Mouse (Mus musculus): ENCODE measurements around the gene Anapc15.

Gene Anapc15

DNA sequence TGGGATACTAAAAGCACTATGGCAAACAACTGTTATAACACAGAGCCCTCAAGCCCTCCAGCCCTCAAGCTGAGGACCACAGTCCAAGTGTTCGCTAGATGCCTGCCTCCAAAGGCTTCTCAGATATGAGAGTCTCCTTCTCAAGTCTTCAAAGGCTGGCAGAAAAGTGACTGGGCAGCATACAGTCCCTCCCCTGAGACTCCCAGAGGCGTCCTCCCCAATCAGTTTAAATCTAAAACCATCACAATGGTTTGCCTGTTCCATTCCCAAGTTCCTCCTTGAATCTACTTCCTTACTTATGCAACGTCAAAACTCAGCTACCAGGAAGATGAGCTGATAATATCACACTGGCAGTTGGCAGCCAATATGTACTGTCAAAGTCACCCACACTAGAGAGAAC is at the start of gene Anapc15:
TSS of gene Anapc15 (plus strand) at position 301 of the 400 bp plus-strand sequence.
- no peak for DNase-seq (ENCODE audit: extremely low read depth, insufficient read length, low spot score)

DNA sequence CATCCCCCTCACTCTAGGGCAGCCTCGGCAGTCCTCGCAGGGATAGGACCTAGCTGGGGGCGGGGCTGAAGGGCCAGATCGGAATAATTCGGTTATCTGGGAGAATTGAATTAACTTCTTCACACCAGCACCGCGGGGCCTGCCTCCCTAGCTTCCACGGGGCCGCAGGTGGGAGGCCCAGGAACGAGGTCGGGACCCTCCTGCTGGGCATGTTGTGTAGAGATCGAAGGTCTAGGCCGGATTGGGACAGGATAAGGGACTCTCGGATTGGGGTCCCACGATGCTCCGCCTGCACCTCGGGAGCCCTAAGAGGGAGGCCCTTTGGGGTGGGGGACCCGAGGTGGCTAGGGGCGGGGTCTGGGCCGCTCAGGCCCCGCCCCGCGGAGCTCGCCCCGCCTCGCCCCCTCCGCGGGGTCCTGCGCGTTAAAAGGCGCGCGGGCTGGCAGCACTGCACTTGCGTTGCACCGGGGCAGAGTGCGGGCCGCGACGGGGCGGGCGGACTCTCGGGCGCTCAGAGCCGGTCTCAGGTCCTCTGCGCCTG is 45.6 kb upstream of the Anapc15 start, which contains the start of gene Phox2a:
TSS of gene Phox2a (plus strand) at position 453 of the 541 bp plus-strand sequence.
- no peak for DNase-seq (ENCODE audit: extremely low read depth, insufficient read length, low spot score)

DNA sequence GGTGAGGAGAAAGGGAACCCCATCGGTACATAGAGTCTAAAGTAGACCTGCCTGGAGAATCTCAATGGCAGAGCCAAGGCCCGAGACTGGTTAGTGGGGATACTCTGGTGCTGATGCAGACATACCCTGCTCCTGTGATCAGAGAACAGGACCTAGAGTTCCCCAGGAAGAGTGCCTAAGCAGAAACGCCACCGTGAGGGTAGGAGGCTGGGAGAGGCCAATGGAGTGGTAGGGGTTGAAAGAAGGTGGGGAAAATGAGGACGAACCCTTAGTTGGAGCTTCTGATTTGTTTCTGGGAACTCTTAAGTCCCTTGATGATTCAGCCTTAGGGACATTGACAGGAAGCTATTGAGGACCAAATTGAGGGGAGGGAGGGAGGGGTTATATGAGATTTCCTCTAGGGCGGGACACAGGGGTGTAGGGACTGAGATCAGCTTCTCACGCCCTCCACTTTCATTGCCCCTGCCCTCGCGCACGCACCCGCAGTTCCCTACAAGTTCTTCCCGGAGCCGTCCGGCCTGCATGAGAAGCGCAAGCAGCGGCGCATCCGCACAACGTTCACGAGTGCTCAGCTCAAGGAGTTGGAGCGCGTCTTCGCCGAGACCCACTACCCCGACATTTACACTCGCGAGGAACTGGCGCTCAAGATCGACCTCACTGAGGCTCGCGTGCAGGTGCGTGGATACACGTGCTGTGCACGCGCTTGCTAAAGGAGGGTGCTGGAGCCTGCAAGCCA is 43.1 kb upstream of the Anapc15 start:
- DNase-seq (ENCODE audit: extremely low read depth, insufficient read length, low spot score): no peak

DNA sequence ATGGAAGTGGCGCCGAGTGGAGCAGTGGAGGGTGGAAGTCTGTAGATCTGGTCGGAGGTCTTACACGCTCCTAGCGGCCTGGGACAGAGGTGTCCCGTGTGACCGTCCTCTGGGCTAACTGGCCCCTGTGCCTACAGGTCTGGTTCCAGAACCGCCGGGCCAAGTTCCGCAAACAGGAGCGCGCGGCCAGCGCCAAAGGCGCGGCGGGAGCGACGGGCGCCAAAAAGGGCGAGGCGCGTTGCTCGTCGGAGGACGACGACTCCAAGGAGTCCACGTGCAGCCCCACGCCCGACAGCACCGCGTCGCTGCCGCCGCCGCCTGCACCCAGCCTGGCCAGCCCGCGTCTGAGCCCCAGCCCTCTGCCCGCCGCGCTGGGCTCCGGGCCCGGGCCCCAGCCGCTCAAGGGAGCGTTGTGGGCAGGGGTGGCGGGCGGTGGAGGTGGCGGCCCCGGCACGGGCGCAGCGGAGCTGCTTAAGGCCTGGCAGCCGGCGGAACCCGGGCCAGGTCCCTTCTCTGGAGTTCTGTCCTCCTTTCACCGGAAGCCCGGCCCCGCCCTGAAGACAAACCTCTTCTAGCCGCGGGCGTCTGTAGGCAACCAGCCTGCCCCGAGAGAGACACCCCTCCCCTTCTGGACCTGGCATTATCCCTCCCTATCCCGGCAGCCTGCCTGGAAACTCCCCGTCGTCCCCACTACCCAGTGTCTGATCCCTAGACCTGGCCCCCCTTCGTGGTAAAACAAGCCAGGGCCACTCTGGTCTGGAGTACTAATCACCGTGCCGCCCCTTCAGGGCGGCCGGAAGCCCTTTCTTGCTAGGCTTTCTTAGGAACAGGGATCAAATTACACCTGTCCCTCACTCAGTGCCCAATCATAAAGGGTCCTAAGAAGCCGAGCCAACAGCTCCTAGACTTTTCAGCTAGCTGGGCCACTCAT is 41.7 kb upstream of the Anapc15 start:
- no peak for DNase-seq (ENCODE audit: extremely low read depth, insufficient read length, low spot score)

DNA sequence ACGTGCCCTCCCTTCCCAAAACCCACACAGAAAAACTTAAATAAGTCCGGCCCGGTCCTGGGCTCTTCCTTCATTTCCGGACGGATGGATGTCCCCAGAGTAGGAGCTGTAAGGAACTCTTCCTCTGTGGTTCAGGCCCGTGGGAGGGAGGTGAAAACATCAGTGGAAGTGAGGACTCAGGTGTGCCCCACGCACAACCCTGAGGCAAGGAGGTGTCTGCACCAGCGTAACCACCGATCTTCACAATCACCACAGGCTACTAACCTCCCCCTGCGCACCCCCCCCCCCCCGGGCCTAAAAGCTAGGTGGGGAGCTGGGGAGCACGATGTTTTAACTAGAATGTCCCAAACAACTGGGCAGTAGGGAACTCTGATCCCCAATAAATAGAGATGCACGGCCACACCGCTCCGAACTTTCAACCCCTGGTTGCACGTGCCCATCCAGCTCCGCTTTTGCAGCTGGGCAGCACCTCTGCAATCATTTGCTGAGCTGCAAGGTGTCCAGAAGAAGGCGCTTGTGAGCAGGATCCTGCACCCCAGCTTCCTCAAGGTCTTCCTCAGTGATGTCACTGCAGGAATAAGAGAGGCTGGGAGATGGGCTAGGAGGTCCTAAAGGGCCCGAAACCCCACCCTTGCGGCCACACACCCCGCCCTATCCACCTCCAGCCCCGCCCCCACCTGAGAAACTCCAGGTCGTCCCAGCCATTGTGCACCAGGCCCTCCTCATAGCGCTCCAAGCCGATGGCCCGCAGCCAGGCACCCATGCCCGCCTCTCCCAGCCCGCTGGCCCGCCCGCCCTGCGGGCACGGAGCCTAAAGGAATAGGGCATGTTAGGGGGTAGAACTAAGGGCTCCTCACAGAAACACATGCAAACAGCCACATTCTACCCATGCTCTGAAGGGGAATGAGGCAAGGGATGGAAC is 40.4 kb upstream of the Anapc15 start:
- no peak for DNase-seq (ENCODE audit: extremely low read depth, insufficient read length, low spot score)

DNA sequence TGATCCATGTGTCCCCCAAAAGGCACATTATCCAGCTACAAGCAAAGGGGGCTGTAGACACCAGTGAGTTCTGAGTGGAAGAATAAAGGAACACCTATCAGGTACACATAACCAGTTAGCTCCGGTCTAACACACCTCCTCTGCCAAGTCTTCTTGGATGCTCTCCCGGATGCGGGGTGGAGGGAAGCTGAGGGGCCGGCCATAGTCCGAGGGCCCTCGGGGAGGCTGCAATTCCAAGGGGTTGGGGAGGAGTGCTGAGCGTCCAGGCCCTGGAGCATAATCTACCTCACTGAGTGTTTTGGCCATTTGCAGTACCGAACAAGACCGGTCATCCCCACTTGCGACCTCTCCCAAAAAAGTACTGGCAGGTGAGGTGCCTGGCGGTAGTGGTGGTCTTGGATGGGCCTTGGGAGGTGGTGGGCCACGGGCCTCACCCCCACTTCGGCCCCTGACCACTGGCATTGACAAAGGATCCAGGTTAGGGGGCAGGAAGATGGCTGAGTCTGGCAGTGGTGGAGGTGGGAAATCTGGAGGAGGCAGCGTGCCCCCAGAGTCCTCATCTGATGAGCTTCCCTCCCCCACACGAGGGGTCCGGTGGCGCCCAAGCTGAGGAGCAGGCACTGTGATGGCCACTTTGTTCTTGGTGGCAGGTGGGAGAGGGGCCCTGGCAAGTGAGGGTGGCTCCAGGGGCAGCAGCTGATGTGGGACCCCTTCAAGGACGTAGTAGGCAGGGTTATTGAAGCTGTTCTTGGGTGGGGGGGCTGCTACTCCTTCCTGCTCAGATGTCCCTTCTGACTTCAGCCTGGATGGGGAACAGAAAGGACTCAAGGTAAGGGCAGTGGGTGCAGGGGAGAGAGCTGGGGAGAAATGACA is 39.5 kb upstream of the Anapc15 start:
- no peak for DNase-seq (ENCODE audit: extremely low read depth, insufficient read length, low spot score)

DNA sequence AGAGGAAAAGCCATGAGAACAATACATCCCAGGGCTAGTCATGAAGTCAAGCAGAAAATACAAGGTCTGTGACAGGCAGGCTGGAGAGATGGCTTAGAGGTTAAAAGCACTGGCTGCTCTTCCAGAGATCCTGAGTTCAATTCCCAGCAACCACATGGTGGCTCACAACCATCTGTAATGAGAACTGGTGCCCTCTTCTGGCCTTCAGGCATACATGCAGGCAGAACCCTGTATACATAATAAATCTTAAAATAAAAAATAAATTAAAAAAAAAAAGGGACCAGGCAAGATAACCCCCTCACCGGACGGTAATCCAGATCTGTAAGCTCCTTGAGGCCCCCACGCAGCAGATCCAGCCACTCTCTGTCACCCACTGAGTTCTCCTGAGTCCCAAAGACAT is 33.1 kb upstream of the Anapc15 start:
- no peak for DNase-seq (ENCODE audit: extremely low read depth, insufficient read length, low spot score)

DNA sequence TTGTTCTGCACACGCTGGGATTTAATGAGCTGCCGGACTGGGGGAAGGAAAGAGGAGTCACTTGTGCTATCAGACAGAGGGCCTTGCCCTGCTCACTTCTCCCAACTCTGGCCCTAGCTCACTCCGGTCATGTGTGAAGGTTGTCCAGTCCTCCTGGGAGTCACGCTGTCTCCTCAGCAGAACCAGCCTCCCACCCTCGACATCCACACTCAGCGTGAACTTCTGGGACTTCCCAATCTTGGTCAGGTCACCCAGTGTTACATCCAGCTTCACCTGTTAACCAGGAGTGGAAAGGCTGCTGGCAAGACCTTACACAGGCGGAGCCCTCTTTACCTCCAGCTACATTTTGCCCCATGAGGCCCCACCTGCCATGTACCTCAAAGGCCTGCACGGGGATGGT is 32.1 kb upstream of the Anapc15 start:
- DNase-seq (ENCODE audit: extremely low read depth, insufficient read length, low spot score): no peak

DNA sequence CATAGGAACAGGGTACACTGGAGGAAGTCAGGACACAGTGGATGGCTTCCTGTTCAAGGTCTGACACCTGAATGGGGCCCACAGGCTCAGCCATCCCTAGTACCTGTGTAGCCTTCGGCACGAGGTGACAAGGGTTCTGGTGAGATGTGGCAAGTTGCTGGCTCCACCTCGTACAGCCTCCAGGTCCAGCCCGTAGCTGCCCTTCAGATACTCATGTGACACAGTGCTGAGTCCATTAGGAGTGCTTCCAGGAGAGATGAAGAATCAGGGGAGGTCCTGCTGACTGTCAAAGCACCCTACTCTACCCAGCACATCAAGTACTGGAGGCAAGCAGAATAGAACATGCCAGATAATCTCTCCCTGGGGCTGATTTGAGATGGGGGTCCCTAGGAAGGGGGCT is 31.1 kb upstream of the Anapc15 start:
- no peak for DNase-seq (ENCODE audit: extremely low read depth, insufficient read length, low spot score)

DNA sequence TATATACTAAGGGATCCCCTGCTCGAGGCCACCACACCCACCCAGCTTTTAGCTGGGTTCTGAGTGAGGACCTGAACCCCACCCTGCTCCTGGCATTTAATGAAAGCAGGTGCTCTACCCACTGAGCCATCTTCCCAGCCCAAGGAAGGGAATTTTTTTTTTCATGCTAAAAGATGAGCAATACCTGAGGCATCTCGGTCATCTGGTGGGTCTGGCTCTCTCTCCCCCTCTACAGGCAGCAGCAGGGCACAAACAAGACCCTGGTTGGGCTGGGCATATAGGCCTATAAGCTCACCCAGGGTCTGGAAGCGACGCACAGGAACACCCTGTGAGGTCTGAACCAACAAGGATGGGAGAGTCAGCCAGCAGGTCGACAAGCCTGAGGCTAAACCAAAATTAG is 30.2 kb upstream of the Anapc15 start:
- DNase-seq (ENCODE audit: extremely low read depth, insufficient read length, low spot score): no peak

DNA sequence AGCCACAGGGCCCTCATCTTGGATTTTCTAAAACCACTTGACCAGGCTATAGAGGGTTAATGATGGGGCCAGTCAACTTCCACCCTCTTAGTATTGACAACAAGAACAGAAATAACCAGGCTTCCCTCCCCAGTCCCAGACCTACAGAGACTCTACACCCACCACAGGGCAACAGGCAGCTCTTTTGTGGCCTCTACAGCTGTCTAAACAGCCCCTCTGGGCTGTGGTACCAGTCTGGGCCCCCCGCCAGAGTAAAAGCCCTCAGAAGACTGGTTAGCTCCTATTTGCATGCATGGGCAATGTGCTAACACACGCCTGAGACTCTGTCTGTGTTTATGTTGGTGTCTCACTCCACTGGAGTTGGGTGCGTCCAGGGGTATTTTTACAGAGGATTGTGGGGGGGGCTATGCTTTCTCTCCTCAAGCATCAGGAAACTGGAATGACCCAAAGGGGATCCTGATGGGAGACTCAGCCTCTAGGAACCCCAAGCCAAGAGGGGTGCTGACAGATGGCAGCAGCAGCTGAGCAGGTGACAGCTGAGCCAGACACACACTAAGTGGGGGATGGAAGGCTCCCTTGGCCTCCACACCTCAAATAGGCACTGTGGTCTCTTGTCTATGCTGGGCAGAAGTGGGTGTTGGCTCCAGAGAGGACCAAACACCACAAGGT is 29.5 kb upstream of the Anapc15 start:
- DNase-seq (ENCODE audit: extremely low read depth, insufficient read length, low spot score): no peak

DNA sequence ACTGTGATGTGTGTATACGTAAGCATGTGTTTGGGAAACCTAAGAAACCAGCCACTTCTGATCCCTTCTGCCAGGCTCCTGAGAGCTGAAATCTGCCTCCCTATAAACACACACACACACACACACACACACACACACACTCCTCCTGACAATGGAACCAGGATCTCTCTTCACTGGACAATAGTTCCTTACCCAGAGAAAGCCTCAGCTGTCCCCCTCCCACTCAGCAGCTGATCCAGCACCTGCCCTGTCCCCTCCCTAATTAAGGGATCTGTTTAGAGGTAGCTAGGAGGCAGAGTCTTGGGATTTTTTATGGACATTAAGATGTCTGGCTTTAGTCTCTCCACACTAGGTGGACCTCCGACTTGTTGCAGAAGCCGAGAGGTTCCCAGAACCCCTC is 28.6 kb upstream of the Anapc15 start:
- DNase-seq (ENCODE audit: extremely low read depth, insufficient read length, low spot score): no peak

DNA sequence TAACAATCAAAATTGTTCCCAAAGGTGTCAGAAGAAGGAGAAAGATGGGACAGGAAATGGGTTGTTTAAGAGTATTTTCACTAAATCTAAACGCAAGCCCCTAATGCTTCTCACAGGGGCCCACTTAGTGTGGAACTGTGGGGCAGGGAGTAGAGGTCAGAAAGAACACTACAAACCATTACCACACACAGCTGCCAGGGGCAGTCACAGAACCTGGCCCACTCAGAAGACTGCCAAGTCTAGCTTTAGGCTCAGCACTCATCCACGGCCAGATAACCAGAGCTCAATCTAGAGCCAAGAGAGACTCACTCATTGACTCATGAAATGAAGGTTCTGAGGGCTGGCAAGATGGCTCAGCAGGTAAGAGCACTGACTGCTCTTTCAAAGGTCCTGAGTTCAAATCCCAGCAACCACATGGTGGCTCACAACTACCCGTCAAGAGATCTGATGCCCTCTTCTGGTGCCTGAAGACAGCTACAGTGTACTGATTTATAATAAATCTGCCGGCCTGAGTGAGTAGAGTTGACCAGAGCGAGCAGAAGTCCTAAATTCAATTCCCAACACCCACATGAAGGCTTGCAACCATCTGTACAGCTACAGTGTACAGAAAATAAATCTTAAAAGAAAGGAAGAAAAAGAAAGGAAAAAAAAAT is 27.9 kb upstream of the Anapc15 start:
- DNase-seq (ENCODE audit: extremely low read depth, insufficient read length, low spot score): no peak

DNA sequence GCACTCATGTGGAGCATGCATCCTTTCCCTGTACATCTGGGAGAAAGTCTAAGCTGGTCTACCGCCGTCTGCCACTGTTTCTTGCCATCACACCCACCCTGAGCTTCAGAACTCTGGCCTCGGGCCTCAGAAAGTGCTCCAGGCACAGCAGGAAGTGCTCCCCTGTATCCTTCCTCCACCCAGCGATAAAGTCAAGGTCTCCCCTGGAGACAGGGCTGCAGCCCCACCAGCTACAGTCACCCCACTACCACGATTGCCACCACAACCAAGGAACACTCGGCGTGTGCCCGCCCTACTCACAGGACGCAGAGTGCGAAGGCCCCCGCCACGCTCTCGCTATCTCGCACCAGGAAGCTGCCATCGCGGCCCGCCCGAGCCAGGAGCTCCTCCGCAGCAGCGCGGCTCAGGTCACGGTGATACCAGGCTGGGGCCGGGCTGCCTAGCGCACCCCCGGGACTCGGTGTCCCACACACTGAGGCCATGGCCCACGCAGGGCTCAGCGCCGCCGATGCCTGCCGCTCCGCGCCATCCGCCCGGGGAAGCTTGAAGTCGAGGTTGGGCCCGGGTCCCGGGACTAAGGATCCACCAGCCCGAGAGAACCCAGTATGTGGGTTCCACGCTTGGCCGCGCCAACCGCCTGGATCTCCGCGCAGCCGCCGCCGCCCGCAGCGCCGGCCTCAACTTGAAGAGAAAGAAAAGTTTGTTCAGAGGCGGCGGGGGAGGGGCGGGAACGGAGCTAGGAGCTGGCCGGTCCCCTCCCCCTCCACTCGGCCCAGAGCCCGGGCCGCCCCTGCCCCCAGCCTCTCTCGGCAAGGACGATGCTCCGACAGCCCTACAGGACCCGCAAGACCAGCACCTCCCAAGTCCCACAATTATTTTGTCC is 27.0 kb upstream of the Anapc15 start:
- DNase-seq (ENCODE audit: extremely low read depth, insufficient read length, low spot score): peak; percentile 75

DNA sequence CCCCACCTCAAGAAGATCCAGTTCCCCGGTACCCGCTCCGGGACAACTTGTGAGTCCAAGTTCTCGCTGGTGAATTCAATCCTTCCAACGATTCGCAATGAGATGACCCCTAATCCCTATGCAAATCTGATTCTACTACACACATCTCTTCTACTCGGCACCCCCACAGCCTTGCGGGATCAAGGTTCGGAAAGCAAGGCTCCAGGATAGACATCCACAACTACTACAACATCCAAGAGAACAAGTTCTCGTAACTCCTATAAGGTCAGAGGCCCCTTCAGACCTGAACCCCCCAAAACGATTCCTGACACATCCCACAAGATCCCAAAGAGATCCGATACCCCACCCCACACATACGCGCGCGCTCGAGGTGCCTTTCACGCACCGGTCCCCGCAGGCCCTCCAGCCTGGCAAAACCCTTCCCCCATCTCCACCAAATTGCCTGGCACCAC is 26.3 kb upstream of the Anapc15 start:
- peak; percentile 82 for DNase-seq (ENCODE audit: extremely low read depth, insufficient read length, low spot score)

DNA sequence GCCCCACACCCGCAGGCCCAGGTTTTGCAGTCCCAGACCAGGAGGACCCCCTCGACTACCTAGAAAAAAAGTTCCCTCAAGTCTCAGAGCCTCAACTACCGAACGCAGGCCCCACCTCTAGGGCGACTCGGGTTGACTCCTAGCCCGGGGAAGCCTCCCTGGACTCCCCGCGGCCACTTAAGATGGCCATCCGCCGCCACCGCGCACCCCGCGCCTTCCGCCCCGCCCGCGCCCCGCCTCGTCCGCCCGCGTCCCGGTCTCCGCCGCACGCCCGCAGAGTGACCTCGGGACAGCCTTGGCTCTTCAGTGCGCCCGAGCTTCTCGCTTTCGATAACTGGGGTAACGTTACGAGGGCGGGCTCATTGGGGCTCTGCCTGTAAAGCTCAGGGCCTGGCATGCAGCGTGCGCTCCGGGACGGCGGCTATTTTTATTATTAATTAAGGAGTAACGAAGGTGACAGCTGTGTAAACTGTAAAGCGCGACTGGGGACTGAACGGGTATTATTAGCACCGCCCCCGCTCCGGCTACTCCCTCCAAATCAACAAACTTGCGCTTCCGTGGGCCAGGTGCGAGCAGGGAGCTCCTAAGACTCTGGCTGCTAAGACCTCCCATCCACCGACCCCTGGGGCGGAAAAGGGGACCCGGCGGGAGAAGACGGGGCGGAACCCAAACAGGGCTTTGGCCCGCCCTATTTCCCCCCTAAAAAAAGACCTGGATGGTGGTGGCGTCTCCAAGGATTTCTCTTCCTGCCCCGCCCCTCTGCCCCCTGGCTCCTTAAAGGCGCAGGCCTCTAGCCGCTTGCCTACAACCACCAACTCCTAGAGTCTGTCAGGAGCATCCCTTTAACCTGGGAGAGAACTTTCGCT is 25.7 kb upstream of the Anapc15 start, which contains the start of gene Inppl1:
TSS of gene Inppl1 (minus strand) at position 624 of the 866 bp plus-strand sequence.
- DNase-seq (ENCODE audit: extremely low read depth, insufficient read length, low spot score): peak; percentile 88

Measured in 3134 (cell line).